Mouse (Mus musculus): Measurements from ENCODE around the gene Cdh20.

DNA sequence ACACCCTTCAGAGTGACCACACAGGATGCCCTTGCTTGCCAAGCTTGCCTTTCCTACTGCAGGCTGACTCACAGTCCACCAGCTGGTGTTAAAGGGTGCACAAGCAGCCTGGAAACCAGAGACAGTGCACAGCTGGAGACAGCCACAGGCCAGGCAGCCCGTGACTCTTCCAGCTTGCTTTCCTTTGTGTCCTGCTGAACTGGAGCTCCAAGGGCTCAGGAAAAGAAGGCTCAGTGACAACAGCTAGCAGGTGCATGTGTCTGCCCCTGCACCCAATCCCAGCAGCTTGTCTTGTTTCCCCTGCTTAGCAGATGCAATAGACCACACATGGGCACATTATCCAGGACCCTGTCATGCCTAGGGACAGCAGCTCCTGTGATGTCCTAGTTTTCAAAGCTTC lies 21.5 kb upstream of the Cdh20 start:
- TF ChIP-seq GATA1 (IDR thresholded peaks at IDR 0.05; ENCODE audit: low read length), result no peak
- no peak for TF ChIP-seq TAL1 (IDR thresholded peaks at IDR 0.05; ENCODE audit: low read length)
